Mouse (Mus musculus): Measurements from ENCODE around the gene Ciart.

DNA sequence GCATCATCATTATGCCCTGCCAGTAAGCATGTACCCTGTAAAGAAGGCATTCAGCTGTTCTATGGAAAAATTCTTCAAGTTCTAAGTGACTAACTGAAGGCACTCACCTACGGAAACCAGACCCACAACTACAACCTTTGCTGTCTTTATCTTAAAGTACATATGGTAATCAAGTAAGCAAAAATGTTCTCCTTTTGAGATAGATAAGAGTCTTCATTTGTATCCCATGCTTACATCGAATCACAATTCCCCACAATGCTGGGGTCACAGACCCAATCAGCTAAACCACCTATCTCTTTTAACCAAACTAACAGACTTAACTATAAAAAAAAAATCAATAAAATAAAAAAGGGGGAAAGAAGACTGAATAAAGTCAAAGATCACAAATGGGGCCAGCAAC lies 42.8 kb downstream of the Ciart start:
- TF ChIP-seq CTCF (IDR thresholded peaks at IDR 0.05; ENCODE audit: low read depth) (no peak), EP300 (IDR thresholded peaks at IDR 0.05; ENCODE audit: low read depth) (no peak)

All from heart, postnatal 0 days (tissue).